In the genomic region with DNA sequence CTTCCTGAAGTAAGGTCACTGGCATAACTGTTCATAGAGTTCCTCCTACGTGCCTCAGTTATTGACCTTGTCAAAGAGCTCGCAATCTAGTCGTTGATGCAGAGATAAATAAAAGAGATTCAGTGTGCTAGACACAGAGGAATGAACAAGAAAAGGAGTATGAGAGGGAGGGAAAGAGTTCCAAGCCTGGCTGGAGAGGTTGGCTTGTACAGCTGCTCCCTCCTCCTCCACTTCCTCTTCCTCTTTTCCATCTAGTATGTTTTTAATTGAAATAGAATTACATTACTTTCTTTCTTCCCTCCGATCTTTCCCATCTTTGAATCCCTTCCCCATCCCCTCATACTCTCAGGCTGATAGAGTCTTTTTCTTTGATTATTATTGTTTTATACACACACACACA, we compare ENCODE assay signal across 24 mouse cellular contexts.
"Had no signal": no experiment of that assay in that cellular context is flagged by ENCODE, and none has a peak within 500 bp of the region (broad histone marks: within the 10 kb centered on the region; RNA-seq: fewer than 3 reads in every experiment).

No protein-coding gene starts in this region.

- H3K9me3 ChIP-seq: heart, embryonic 10.5 days; heart, embryonic 12.5 days; hindbrain, embryonic 13.5 days; hindbrain, embryonic 15.5 days; kidney, embryonic 15.5 days; limb, embryonic 13.5 days; limb, embryonic 15.5 days; liver, embryonic 12.5 days had no signal

- DNase-seq: gastrocnemius, postnatal 14 days; gastrocnemius, postnatal 36 days; heart, adult 18-20 months; heart, postnatal 10 days; heart, postnatal 4 days; kidney, adult 11 months; kidney, adult 2 months; kidney, adult 9 months; kidney, postnatal 14 days; kidney, postnatal 36 days; layer of hippocampus, adult 9-11 months; layer of hippocampus, postnatal 36 days; left cerebral cortex, postnatal 4 days had no signal

- H3K27me3 ChIP-seq: heart, embryonic 12.5 days; hindbrain, embryonic 13.5 days; hindbrain, embryonic 15.5 days; kidney, embryonic 15.5 days; limb, embryonic 13.5 days; limb, embryonic 15.5 days; liver, embryonic 12.5 days had no signal

- H3K27ac ChIP-seq: heart, embryonic 10.5 days; hindbrain, embryonic 13.5 days; hindbrain, embryonic 15.5 days; hindbrain, postnatal 0 days; kidney, embryonic 15.5 days; kidney, postnatal 0 days; limb, embryonic 13.5 days; limb, embryonic 15.5 days; liver, embryonic 12.5 days had no signal

- H3K9ac ChIP-seq: heart, embryonic 12.5 days; hindbrain, embryonic 13.5 days; hindbrain, embryonic 15.5 days; kidney, embryonic 15.5 days; limb, embryonic 13.5 days; limb, embryonic 15.5 days; liver, embryonic 12.5 days had no signal

- H3K4me3 ChIP-seq: heart, embryonic 10.5 days; heart, embryonic 12.5 days; hindbrain, embryonic 13.5 days; hindbrain, embryonic 15.5 days; kidney, embryonic 15.5 days; limb, embryonic 13.5 days; limb, embryonic 15.5 days; liver, embryonic 12.5 days had no signal

- H3K4me1 ChIP-seq: hindbrain, embryonic 15.5 days; kidney, embryonic 15.5 days; liver, embryonic 12.5 days had no signal

- H3K36me3 ChIP-seq: heart, embryonic 10.5 days; heart, embryonic 12.5 days; hindbrain, embryonic 13.5 days; hindbrain, embryonic 15.5 days; kidney, embryonic 15.5 days; limb, embryonic 13.5 days; limb, embryonic 15.5 days; liver, embryonic 12.5 days had no signal

- ATAC-seq: hindbrain, postnatal 0 days; intestine, embryonic 16.5 days; liver, embryonic 12.5 days had no signal
